Mouse (Mus musculus): ENCODE measurements around the gene Rsrc1. TPM values are rescaled to one million over a fixed set of nuclear protein-coding genes. Genes with fewer than 3 reads are reported as not detected.

Rsrc1 gene
- total RNA-seq, 2 experiments from 2014 or later, result 31.0 to 31.1 TPM

- intact Hi-C loops (cut with DNase I), result loop anchor here (1.0 to 2.0 kb wide), 2 partner anchors 77 to 217 kb away; no protein-coding TSS in a partner anchor
These were observed 370.4 kb downstream of the Rsrc1 start for GRCm38 (mm10) chr3:67351406-67352127.

GRCm38 (mm10) chr3:67352128-67352762 lies 371.1 kb downstream of the Rsrc1 start:
- peak; percentile 19 to 48 for DNase-seq (ENCODE audit: low spot score in 2 of 2)
- intact Hi-C loops (cut with DNase I), result loop anchor here (1.0 to 2.0 kb wide), 2 partner anchors 77 to 216 kb away; no protein-coding TSS in a partner anchor

More at GRCm38 (mm10) chr3:67351406-67352127, 370.4 kb downstream of the Rsrc1 start:
- no peak for DNase-seq (ENCODE audit: low spot score in 2 of 2)

- DNase-seq (ENCODE audit: low spot score in 2 of 2), result no peak
These were observed 371.6 kb downstream of the Rsrc1 start for GRCm38 (mm10) chr3:67352763-67353149.

DNA sequence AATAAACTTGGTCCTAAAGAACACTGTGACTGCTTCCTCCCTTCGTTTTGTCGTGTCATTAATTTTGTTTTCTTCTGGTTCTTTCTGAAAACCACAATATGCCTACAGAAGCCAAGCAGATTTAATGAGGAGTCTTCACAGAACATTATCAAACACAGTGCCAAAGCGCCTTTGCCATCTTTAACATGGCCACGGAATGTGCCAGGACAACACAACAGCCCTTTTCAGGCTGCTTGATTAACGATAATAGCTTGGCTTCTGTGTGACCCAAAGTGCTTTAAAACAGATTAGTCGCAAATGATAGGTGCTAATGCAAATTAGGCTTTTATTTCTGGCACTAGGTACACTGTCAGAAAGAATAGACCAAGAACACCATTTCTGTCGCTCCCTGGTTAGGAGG lies 377.2 kb downstream of the Rsrc1 start:
- DNase-seq (ENCODE audit: low spot score in 2 of 2), result no peak
- intact Hi-C loops (cut with DNase I), result no loop called here

More at GRCm38 (mm10) chr3:67352763-67353149, 371.6 kb downstream of the Rsrc1 start:
- intact Hi-C loops (cut with DNase I), result loop anchor here (1.0 to 2.0 kb wide), 2 partner anchors 76 to 216 kb away; no protein-coding TSS in a partner anchor

- intact Hi-C loops (cut with DNase I), result no loop called here
- no peak for DNase-seq (ENCODE audit: low spot score in 2 of 2)
These were observed 385.1 kb downstream of the Rsrc1 start for GRCm38 (mm10) chr3:67366087-67366892.

DNA sequence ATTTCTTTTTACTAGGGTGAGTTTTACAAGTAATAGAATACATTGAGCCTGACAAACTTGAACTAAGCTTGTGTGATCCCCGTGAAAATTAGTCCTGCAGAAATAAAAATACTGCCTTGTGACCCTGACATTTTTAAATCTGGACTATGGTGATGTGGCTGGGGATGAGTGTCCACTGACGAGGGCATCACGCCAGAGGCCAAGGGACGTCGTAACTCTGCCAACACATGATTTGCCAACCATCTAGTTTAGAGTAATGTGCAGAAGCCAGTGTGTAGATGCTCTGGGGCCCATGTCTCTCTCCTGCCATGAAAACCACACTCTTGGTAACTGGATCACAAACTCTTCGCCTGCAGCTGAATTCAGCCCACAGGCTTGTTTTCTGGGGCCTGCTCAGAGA lies 386.3 kb downstream of the Rsrc1 start:
- no peak for DNase-seq (ENCODE audit: low spot score in 2 of 2)
- intact Hi-C loops (cut with DNase I), result no loop called here

DNA sequence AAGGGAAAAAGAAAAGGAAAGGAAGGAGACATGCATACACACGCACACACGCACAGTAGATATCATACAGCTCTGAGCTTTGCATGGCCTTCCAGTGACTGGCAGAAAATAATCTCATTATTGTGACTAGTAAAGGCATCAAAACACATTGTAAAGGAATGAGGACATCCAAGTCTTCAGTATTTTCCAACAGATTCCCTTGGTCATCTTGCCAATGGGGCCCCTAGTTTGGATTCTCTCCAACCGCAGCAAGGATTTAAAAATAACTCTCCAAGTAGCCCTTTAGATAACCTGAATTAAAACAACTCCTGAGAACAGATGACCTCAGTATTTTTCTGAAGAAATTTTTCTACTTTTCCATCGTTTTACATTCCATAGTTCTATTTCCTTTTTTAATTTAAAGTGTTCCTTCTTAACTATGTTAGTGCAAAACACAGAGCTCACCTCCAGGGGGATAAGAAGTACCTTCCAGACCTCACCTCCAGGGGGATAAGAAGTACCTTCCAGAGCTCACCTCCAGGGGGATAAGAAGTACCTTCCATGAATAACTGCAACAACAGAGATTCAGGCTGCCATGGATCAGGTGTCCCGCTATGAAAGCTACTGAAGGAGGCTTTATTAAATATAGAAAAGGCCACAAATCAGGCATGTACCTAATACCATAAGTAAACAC lies 388.4 kb downstream of the Rsrc1 start:
- intact Hi-C loops (cut with DNase I), result no loop called here

DNA sequence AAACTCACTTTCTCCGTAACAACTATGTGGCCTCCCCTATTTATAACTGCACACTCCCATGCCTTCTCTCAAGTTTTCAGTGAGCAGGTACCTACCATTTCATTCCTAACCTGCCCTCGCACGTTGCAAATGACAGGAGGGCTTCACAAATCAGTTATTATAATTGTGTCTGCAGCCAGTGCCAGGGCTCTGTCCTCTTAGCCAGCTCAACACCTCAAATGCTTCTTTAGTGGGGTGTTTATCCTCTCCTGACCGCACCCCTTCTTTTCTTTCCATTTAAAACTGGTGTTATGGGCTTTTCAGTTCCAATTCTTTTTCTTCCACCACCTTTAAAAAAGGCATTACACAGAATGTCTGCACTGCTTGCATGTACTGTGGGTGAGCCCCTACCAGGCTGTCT lies 391.0 kb downstream of the Rsrc1 start:
- intact Hi-C loops (cut with DNase I), result no loop called here
- DNase-seq (ENCODE audit: low spot score in 2 of 2), result no peak

More for the DNA sequence above, 388.4 kb downstream of the Rsrc1 start:
- DNase-seq (ENCODE audit: low spot score in 2 of 2), result no peak

DNA sequence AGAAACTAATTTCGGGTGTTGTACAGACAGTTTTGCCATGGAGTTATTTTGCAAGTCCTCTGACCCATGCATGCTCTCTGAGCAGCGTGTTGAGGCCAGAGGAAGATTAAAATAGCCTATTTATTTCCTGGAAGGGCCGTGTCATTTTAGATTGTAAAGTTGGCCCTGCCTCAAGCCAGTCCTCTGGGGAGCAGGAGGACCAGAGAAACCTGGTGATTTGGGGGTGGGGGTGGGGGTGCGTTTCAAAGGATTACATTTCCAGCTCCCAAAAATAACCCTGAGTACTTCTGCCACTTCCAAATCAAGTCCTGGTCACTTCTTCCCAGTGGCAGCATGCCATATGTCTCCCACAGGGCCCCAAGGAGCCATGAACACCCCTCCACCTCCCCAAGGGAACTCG lies 391.6 kb downstream of the Rsrc1 start:
- intact Hi-C loops (cut with DNase I), result no loop called here
- no peak for DNase-seq (ENCODE audit: low spot score in 2 of 2)

DNA sequence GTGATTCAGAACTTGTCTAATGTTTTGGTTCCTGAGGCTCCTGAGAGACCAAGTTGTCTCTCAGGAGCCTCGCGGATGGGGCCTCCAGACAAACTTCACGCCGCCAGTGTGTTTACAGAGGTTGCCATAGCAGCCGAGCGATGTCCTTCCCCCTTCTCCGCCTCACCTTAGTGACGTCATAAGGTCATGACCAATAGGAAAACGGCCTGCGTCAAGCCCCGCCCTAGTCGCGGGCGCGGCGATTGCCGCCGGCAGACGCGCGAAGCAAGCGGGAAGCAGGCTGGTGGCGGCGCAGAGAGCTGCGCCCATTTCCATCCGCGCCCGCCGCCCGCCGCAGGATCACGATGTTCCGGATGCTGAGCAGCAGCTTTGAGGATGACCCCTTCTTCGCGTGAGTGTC lies 392.7 kb downstream of the Rsrc1 start, which contains the start of gene Mlf1:
TSS of gene Mlf1 (plus strand) at position 226 of the 400 bp plus-strand sequence.
- DNase-seq (ENCODE audit: low spot score in 2 of 2), result peak; percentile 86 to 96
- intact Hi-C loops (cut with DNase I), result no loop called here

DNA sequence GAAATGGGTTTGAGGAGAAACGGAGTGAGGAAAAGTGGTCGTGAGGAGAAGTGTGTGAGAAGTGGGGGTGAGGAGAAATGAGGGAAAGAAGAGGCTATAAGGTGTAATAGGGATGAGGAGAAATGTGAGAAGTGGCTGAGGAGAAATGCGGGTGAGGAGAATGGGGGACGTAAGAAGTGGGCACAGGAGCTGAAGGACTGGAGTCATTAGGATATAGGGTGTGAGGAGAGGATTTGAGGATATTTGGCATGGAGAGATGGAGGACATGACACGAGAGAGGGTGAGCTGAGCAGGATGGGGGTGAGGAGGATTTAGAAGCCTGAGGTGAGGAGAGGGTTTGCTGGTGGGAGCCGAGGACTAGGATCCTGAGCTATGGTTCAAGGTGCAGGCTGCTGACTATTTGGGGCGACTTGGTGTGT lies 393.2 kb downstream of the Rsrc1 start:
- intact Hi-C loops (cut with DNase I), result no loop called here
- DNase-seq (ENCODE audit: low spot score in 2 of 2), result no peak

- intact Hi-C loops (cut with DNase I), result no loop called here
- no peak for DNase-seq (ENCODE audit: low spot score in 2 of 2)
These were observed 393.9 kb downstream of the Rsrc1 start, which contains the start of gene Gm17402 for GRCm38 (mm10) chr3:67375063-67375462. TSS of gene Gm17402 (minus strand) at chr3:67375163.

DNA sequence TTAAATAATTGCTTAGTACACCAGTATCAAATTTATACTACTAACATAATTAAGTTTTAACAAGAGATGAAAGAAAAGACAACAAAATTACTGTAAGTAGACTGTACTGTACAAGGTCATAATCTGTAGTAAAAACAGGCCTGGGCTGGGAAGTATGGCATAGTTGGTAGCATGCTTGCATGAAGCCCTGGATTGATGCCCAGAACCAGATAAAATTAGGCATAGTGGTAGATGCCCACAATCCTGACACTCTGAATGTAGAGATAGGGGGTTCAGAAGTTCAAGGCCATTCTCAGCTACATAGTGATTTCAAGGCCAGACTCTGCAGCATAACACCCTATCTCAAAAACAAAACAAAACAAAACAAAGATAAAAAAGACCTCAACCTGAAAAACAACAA lies 397.0 kb downstream of the Rsrc1 start:
- DNase-seq (ENCODE audit: low spot score in 2 of 2), result no peak
- intact Hi-C loops (cut with DNase I), result no loop called here

Other genes starting within 250 kb of the Rsrc1 start
- under 1 TPM in 1 of 2 experiments, not detected in 1; 0.73 TPM for gene Shox2, start 381 bp downstream of the Rsrc1 start, total RNA-seq (2021)

Measured in left cerebral cortex, postnatal 25 days (tissue).